Mouse (Mus musculus) thymus, adult 2 months (tissue): Measurements from ENCODE around the gene Calhm3.

Experiments
- CTCF ChIP-seq: fragments of 200-500 bp; IDR thresholded peaks from 2 replicates; pipeline ENCODE4 v1.5.1; 2012; ENCODE audit warnings: mild to moderate bottlenecking, control low read depth, low read length, moderate library complexity, borderline replicate concordance; ENCODE audit not compliant: control insufficient read depth, poor library complexity, insufficient read depth; ENCODE audit errors: extremely low read depth
- POLR2A ChIP-seq: fragments of 200-500 bp; IDR thresholded peaks from 2 replicates; pipeline ENCODE4 v1.6.1; 2012; ENCODE audit warnings: mild to moderate bottlenecking, low read length, control low read depth, moderate library complexity; ENCODE audit not compliant: control insufficient read depth, poor library complexity, insufficient read depth; ENCODE audit errors: extremely low read depth

GRCm38 (mm10) chr19:47178431-47179271, 21.1 kb upstream of the Calhm3 start, which contains the start of gene Neurl1a:
- TF ChIP-seq CTCF (no peak), POLR2A (no peak)
